Comparison of ENCODE assay signal across 9 mouse cellular contexts in the genomic region with DNA sequence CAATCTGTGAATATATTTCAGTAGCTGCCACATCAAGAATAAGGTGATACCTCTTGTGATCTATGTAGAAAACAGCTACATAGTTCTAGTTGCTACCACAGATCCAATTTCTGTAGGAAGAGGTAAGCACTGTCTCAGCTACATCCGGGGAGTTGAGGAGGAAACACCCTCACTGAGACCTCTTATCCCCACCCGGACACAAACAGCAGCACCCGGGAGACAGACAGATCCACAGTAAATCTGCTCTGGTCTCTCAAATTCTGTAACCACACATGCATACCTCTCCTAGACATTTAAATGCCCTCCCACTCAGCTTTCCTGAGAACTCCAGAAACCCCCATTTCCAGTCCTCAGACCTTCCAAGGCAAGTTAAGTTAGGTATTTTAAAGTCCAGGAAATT. TPM values are rescaled to one million over a fixed set of nuclear protein-coding genes. Genes with fewer than 3 reads are reported as not detected.
A peak's percentile ranks its signal among the peaks of the same experiment; 100 is the strongest.
DNase-seq lines count a peak whose midpoint lies in the region; ATAC-seq and TF ChIP-seq lines count a peak whose summit lies in the region.
"Had no signal": no experiment of that assay in that cellular context is flagged by ENCODE, and none has a peak within 500 bp of the region (broad histone marks: within the 10 kb centered on the region; RNA-seq: fewer than 3 reads in every experiment).

No protein-coding gene starts in this region.

- peak overlapping the region; percentile 77 for H3K9ac ChIP-seq in kidney, embryonic 15.5 days
- peak overlapping the region; percentile 80 for H3K9ac ChIP-seq in heart, embryonic 14.5 days (ENCODE audit: low read length)
- H3K9ac ChIP-seq in limb, embryonic 14.5 days (ENCODE audit: low read depth, low read length, severe bottlenecking), result peak overlapping the region; percentile 76
- H3K9ac ChIP-seq in neural tube, embryonic 14.5 days (replicated peaks; ENCODE audit: low read depth, low read length), result peak overlapping the region; percentile 41; the same call in 1 of the 2 replicates

- H3K9me3 ChIP-seq in kidney, embryonic 15.5 days (replicated peaks), result no peaks in the 10 kb centered on the region
- H3K9me3 ChIP-seq in heart, embryonic 14.5 days (ENCODE audit: control insufficient read depth, low read length), result no peaks in the 10 kb centered on the region
- H3K9me3 ChIP-seq in limb, embryonic 14.5 days (ENCODE audit: control insufficient read depth, low read length), result no peaks in the 10 kb centered on the region
- H3K9me3 ChIP-seq in neural tube, embryonic 14.5 days (ENCODE audit: control insufficient read depth, low read length), result no peaks in the 10 kb centered on the region

- peak overlapping the region; percentile 71 for H3K4me2 ChIP-seq in kidney, embryonic 15.5 days
- peak overlapping the region; percentile 83 for H3K4me2 ChIP-seq in heart, embryonic 14.5 days (ENCODE audit: low read length)
- peak overlapping the region; percentile 72 for H3K4me2 ChIP-seq in limb, embryonic 14.5 days (replicated peaks; ENCODE audit: low read depth, low read length, severe bottlenecking)
- H3K4me2 ChIP-seq in neural tube, embryonic 14.5 days (ENCODE audit: low read depth, low read length), result peak overlapping the region; percentile 96; the same call in 1 of the 2 replicates

- 7% methylated on average over 3 of the region's 3 CpGs for whole genome bisulfite sequencing in kidney, embryonic 15.5 days
- 3% methylated on average over 3 of the region's 3 CpGs for WGBS in heart, embryonic 14.5 days
- WGBS in limb, embryonic 14.5 days, result 22% methylated on average over 3 of the region's 3 CpGs
- 44% methylated on average over 3 of the region's 3 CpGs for WGBS in neural tube, embryonic 14.5 days

- TF ChIP-seq POLR2A in limb, embryonic 14.5 days (IDR thresholded peaks at IDR 0.05; ENCODE audit: borderline replicate concordance, extremely low read depth, insufficient read depth, insufficient read length), result no peak

- H3K4me1 ChIP-seq in kidney, embryonic 15.5 days, result peaks cover 26% of the 10 kb centered on the region
- H3K4me1 ChIP-seq in heart, embryonic 14.5 days (ENCODE audit: control insufficient read depth in 2 of 2, insufficient read depth in 2 of 2, low read length in 2 of 2), result peaks cover 5 to 17% of the 10 kb centered on the region in 2 experiments
- peaks cover 16% of the 10 kb centered on the region for H3K4me1 ChIP-seq in limb, embryonic 14.5 days (ENCODE audit: control insufficient read depth, insufficient read depth, low read length)
- peaks cover 7% of the 10 kb centered on the region; the same call in 1 of the 2 replicates for H3K4me1 ChIP-seq in neural tube, embryonic 14.5 days (ENCODE audit: control insufficient read depth, insufficient read depth, low read length)

- DNase-seq in kidney, adult 11 months, result no peak
- no peak for DNase-seq in limb, embryonic 14.5 days (ENCODE audit: low spot score)
- DNase-seq in cerebellum, adult 9-10 months, result no peak
- no peak for DNase-seq in thymus, postnatal 25 days
- no peak for DNase-seq in adrenal gland, postnatal 14 days

- no peaks in the 10 kb centered on the region for H3K36me3 ChIP-seq in kidney, embryonic 15.5 days
- no peaks in the 10 kb centered on the region for H3K36me3 ChIP-seq in heart, embryonic 14.5 days (ENCODE audit: control insufficient read depth, insufficient read depth, low read length)
- no peaks in the 10 kb centered on the region for H3K36me3 ChIP-seq in limb, embryonic 14.5 days (ENCODE audit: control insufficient read depth, insufficient read depth, low read length)
- H3K36me3 ChIP-seq in neural tube, embryonic 14.5 days (ENCODE audit: control insufficient read depth, insufficient read depth, low read length), result no peaks in the 10 kb centered on the region

- peak overlapping the region; percentile 74 for H3K4me3 ChIP-seq in kidney, embryonic 15.5 days (replicated peaks)
- peak overlapping the region; percentile 76 to 78 for H3K4me3 ChIP-seq in heart, embryonic 14.5 days (ENCODE audit: control insufficient read depth in 1 of 2, insufficient read depth in 1 of 2, low read depth in 1 of 2, low read length in 2 of 2)
- H3K4me3 ChIP-seq in limb, embryonic 14.5 days (replicated peaks; ENCODE audit: low read length), result peak overlapping the region; percentile 72
- peak overlapping the region; percentile 54 for H3K4me3 ChIP-seq in neural tube, embryonic 14.5 days (ENCODE audit: low read depth, low read length)

- no peak for ATAC-seq in kidney, embryonic 15.5 days (replicated peaks; ENCODE audit: low FRiP score)
- ATAC-seq in heart, embryonic 14.5 days (ENCODE audit: insufficient number of reproducible peaks, insufficient read depth, low FRiP score, low read depth), result no peak
- ATAC-seq in limb, embryonic 14.5 days (ENCODE audit: low FRiP score, low read depth), result no peak
- ATAC-seq in neural tube, embryonic 14.5 days (ENCODE audit: low read depth), result no peak

- peak overlapping the region; percentile 98 for H3K27ac ChIP-seq in kidney, embryonic 15.5 days
- H3K27ac ChIP-seq in heart, embryonic 14.5 days (replicated peaks in 1 of 2; ENCODE audit: control insufficient read depth in 1 of 2, insufficient read depth in 1 of 2, low read depth in 2 of 2, low read length in 2 of 2), result peak overlapping the region; percentile 84 to 92
- H3K27ac ChIP-seq in limb, embryonic 14.5 days (replicated peaks; ENCODE audit: low read depth, low read length), result peak overlapping the region; percentile 71; the same call in 1 of the 2 replicates
- H3K27ac ChIP-seq in neural tube, embryonic 14.5 days (ENCODE audit: low read depth, low read length), result no peak overlapping the region

- H3K27me3 ChIP-seq in kidney, embryonic 15.5 days, result no peaks in the 10 kb centered on the region
- no peaks in the 10 kb centered on the region for H3K27me3 ChIP-seq in heart, embryonic 14.5 days (ENCODE audit: control insufficient read depth, insufficient read depth, low read length)
- H3K27me3 ChIP-seq in limb, embryonic 14.5 days (ENCODE audit: control insufficient read depth, insufficient read depth, low read length), result no peaks in the 10 kb centered on the region
- H3K27me3 ChIP-seq in neural tube, embryonic 14.5 days (ENCODE audit: control insufficient read depth, insufficient read depth, low read length), result no peaks in the 10 kb centered on the region

RNA-seq across cellular contexts. Expression of a gene that starts 2.0 kb away (rescaled TPM):
- 71.3 and 72.0 TPM in 2 replicates for polyA plus RNA-seq in kidney, embryonic 15.5 days (2015; fragmentation: Nextera tagmentation; extraction: Ambion mirVana)
- polyA plus RNA-seq in heart, embryonic 14.5 days (2014; fragmentation: Nextera tagmentation; extraction: Ambion mirVana), result 70.4 and 73.1 TPM in 2 replicates
- 46.5 and 49.7 TPM in 2 replicates for polyA plus RNA-seq in limb, embryonic 14.5 days (2012; rRNA removed)
- 92.9 and 97.6 TPM in 2 replicates for polyA plus RNA-seq in limb, embryonic 14.5 days (2014; fragmentation: Nextera tagmentation; extraction: Ambion mirVana)
- polyA plus RNA-seq in neural tube, embryonic 14.5 days (2014; fragmentation: Nextera tagmentation; extraction: Ambion mirVana), result 9.8 and 15.6 TPM in 2 replicates
- 61.6 and 112 TPM in 2 replicates for total RNA-seq in adrenal gland, postnatal 14 days (2021)
- total RNA-seq: neutrophil, adult 5-6 weeks had no signal
